Mouse (Mus musculus) thymus, postnatal 10 days (tissue): Measurements from ENCODE around the gene Rpl37.
"Not testable (repeated sequence)": the region's sequence is repeated elsewhere in the genome, so short reads cannot be mapped to it uniquely, and the experiment has no call there.

Experiments
- DNase-seq, 2 experiments: peaks; one replicate each; pipeline ENCODE4 v3.0.0; 2021; ENCODE audit warnings: low spot score in 2 of 2

Rpl37 gene

DNA sequence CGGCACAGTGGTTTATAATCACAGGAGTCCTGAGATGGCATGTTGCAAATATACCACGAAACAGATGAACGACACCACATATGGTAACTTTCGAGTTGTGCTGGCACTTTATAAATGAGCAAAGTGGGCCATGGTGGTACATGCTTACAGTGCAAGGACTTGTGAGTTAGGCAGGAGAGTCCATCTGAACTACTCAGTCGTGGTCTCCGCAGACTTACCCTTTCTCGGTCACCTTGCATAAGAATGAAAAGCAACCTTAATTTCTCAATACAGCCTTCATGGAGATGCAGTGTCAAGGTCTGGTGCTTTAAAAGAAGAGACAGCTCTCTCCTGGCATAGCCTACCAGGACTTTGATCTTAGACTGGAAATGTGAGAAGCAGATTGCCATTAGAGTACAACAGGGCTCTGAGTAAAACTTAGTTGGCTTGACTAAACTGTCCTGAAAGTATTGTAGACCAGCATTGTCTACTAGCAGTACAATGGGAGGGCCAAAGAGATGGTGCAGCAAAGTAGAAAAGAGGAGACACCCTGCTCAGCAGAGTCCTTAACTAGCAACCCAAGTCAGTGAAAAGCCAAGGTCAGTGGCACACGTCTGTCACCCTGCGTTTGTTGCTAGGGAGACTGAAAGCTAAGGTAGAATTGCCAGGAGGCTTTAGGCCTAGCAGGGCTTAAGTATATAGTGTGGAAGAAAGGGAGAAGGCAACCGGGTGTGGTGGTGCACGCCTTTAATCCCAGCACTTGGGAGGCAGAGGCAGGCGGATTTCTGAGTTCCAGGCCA is 5.3 kb downstream of the Rpl37 start:
- DNase-seq, result no peak

GRCm38 (mm10) chr15:5126456-5126855 is 10.0 kb downstream of the Rpl37 start:
- DNase-seq, result no peak

- DNase-seq, result no peak
Measured at GRCm38 (mm10) chr15:5127487-5127886, 11.0 kb downstream of the Rpl37 start.

DNA sequence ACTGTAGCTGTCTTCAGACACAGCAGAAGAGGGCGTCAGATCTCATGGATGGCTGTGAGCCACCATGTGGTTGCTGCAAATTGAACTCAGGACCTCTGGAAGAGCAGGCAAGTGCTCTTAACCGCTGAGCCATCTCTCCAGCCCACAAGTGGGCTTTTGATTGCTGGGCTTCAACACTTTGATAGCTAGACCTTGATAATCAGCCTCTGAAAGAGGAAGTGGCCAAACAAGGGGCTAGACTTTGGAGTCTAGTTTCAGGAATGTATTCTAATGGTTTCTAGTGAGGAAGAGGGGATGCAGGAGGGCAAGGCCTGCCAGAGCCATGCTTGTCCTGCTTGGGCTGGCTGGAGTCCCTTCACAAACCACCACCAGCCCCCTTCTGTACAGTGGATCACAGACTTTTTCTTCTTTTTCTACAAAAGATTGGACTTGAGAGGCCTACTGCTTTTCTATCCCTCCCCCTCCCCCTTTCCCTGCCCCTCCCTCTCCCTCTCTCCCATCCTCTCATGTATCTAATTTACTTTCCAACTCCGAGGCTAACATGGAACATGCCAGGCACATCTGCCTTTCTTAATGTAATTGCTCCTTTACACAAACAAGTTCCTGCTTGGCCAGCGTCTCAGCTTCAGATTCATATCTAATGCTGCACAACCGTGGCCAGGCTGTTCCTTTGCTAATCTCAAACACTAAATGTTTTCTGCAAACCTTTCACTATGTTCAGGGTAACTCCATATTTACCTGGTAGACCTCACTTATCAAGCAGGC is 11.9 kb downstream of the Rpl37 start:
- DNase-seq, result no peak

GRCm38 (mm10) chr15:5129111-5129805 is 12.8 kb downstream of the Rpl37 start:
- DNase-seq, result no peak

GRCm38 (mm10) chr15:5130887-5131668 is 14.6 kb downstream of the Rpl37 start:
- not testable (repeated sequence) for DNase-seq

DNA sequence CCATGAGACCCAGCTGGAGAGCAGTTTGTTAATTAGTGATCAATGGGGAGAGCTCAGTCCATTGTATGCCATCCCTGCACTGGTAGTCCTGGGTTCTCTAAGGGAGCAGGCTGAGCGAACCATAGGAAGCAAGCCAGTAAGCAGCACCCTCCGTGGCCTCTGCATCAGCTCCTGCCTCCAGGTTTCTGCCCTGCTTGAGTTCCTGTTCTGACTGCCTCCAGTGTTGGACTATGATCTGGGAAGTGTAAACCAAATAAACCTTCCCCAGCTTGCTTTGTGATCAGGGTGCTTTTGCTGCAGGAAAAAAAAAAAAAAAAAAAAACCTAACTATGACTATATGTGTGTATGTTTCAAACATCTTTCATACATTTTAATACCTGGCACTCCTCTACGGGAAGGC is 16.9 kb downstream of the Rpl37 start:
- no peak for DNase-seq

DNA sequence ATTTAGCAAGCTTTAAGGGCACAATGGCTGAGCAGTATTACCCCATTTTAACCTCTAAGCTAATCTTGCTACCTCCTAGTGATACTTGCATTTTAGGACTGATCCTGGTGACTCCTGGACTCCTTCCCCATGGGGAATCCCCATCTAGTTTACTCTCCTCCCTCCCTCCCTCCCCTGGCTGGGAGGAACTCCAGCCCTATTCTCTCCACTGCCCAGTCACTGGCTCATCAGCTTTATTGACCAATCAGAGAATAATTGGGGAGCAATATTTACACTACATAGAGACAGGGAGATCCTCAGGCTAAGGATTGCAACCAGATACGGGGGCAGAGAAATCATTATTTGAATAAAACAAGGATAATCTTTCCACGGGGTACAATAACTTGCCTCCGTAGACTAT is 17.7 kb downstream of the Rpl37 start:
- no peak for DNase-seq

GRCm38 (mm10) chr15:5134945-5135483 is 18.6 kb downstream of the Rpl37 start:
- DNase-seq, result no peak

DNA sequence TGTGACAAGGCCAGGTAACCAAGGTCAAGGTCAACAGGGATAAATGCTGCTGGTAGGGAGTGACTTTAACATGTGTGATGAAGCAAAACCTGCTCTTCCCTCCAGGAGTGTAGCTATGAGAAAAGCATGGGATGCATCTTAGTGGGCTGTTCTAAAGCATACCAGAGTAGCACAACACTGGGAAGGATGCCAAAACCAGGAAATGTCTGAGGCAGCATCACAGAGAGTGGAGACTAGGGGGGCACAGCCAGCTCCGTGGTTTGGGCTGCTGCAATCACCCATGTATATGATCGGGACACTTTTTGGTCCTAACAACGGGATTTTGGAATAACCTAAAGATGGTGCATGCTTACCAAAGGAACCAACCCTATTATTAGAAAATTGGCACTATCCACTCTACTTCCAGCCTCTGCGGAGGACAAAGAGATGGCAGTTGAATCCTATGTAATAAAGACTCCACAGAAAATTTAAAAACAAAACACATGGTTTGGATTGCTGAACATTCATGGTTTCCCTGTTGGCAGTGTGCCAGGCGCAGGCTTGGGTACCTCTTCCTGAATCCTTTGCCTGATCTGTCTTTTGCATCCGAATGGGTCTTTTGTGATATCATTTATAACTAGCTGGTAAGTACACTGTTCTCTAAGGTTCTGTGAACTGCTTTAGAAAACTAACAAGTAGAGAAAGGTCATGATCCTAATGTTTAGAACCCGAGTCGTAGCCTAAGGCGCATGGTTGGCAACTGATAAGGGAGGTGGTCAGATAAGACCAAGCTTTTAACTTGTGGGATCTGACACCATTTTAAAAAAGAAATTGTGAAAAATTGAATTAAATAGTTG is 21.8 kb downstream of the Rpl37 start:
- DNase-seq, result no peak

DNA sequence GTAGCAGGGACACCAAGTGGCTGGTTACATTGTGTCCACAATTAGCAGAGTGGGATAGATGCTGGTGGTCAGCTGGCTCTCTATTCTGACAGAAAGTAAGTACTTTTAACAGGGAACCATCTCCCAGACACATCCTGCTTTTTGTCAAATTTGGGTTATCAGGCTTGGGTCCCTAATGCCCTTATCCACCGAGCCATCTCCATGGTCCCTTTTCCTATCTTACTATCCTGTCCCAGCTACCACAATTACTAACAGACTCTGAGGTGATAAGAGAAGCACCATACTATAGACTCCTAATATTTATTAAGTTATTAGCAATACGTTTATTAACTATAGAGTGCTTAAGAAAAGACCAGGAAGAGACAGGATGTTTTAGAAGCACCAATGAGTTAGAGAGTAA is 22.9 kb downstream of the Rpl37 start:
- DNase-seq, result no peak

GRCm38 (mm10) chr15:5139863-5140262 is 23.4 kb downstream of the Rpl37 start:
- DNase-seq, result no peak

DNA sequence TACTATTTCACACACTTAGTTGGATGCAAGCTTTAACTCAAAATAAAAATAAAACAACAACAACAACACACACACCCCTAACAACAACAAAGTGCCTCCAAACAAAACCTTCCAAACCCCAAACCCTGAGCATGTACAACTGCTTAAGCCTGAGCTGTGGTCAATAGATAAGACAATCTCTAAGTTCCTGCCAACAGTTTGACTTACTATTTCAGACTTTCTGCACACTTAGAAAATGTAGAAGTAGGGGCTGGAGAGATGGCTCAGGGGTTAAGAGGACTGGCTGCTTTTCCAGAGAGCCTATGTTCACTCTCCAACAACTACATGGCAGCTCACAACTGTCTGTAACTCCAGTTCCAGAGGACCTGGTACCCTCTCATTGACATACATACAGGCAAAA is 23.9 kb downstream of the Rpl37 start:
- DNase-seq, result no peak

GRCm38 (mm10) chr15:5142047-5142446 is 25.6 kb downstream of the Rpl37 start:
- DNase-seq, result no peak

DNA sequence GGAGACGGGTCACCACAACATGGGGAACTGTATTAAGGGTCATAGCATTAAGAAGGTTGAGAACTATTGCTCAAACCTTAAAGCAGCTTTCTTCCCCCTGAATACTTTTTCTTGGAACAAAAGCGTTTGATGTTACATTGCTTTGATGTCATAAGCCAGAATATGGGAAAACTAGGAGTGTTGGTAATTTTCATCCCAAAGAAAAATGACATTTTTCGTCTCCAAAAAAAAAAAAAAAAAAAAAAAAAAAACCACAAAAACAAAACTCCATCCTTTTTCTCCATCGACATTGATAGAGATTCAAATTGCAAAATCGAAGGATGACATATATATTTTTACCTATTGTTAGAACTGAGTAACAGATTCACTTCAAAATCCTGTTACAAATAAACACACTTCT is 26.3 kb downstream of the Rpl37 start:
- DNase-seq, result no peak

DNA sequence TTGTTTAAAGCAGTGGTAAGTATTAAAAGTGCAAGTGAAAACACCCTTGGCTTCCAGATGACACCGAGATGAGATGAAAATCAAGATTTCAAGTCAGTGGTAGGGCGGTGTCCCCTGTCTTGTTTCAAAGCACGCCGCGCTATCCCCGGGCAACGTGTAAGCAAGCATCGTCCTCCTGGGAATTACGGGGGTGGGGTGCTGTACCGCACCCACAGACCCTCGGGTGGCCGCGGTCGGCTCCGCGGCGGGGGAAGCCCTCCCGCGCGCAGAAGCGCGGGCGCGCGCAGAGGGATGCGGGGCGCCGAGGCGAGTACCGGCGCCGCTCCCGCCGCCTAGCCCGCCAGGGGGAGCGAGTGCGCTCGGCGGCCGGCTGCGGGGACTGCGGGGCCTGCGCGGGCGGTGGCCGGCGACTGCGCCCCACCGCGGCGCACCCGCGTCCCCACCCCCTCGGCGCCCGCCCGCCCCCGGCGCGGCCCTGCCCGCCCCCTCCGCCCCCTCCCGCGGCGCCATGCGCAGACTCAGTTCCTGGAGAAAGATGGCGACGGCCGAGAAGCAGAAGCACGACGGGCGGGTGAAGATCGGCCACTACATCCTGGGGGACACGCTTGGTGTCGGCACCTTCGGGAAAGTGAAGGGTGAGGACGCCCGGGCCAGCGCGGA is 27.0 kb downstream of the Rpl37 start, which contains the start of gene Prkaa1:
Gene Prkaa1 (plus strand): TSS at position 501 of the 660 bp plus-strand sequence.
- peak; percentile 23 to 67 for DNase-seq

DNA sequence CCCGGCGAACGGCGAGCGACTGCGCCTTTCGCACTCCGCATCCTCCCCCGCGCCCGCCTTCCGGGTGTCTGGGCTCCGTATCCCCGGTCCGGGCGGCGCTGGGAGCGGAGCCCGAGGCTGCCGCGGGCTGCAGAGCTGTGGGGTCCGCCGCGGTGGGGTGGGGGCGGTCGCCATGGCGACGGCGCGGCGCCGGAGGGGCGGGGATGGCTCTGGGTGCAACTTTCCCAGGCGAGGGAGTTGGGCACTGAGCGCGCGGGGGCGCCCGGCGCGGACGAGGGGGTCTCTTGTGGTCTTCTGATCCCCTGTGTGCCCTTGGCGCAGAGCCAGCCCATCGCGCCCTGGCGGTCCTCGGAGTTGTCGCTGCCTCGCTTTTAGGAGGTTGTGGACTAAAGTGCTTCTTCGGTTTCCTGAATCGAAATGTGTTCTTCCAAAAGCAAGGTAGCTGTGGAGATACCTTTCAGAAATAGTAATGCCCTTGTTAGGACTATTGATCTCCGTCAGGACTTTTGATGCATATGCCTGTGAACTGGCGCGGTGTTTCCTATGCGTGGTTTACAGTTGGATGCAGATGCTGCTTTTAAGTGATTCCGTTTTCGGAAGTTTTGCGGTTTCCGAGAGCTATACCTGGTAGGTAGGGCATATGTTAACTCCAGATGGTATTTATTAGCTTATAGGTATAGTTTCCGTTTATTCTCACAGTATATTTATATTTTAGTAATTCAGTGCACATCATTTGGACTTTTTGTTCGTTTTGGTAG is 27.8 kb downstream of the Rpl37 start:
- DNase-seq, result peak in 1 of 2 experiments; percentile 58

DNA sequence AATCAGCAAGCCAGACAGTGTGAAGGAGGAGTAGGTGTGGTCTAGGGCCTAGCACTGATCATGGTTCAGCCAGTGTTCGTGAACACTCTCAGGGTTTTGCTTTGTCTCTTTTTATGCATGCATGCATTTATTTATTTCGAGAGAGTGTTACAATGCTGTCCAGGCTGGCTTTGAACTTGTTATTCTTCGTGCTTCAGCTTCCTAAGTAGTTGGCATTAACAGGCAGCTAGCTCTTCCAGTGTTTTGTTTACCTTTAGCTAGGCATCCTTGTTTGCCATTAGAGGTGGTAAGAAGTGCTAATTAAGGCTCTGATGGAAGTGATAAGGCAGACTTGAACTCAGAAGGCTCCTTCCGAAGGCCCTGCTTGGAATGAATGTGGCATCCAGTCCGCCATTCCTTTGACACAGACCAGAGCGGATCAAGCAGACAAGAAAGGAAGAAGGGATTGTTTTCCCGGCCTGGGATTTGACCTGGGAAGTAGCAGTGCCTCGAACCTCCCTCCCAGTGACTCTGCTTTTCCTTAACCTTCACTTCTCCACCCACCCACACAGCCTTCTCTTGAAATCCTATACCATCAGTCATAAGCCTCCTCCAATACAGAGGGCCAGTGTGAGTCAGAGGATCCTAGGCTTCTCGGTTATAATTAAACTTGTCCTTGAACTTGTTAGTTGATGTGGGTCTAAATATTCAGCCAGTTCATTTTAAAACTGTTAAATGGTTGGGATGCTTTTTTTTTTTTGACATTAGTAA is 28.9 kb downstream of the Rpl37 start:
- no peak for DNase-seq
